Mouse (Mus musculus): Measurements from ENCODE around the gene Cebpg. TPM values are rescaled to one million over a fixed set of nuclear protein-coding genes. Genes with fewer than 3 reads are reported as not detected.

The Cebpg gene
- polyA plus RNA-seq (2015; fragmentation: Nextera tagmentation; extraction: Ambion mirVana): 37.4 and 41.5 TPM in 2 replicates

- Histone ChIP-seq H3K4me3 (replicated peaks) (peak within 1 kb of the TSS; percentile 92), H3K27me3 (no peaks in the 10 kb centered on the region), H3K4me1 (peaks cover 22% of the 10 kb centered on the region), H3K4me2 (peak within 1 kb of the TSS; percentile 72), H3K9ac (peak within 1 kb of the TSS; percentile 90), H3K27ac (peak within 1 kb of the TSS; percentile 90), H3K9me3 (replicated peaks) (no peaks in the 10 kb centered on the region), H3K36me3 (no peaks in the 10 kb centered on the region)
- WGBS: under 1% methylated on average over 53 of the region's 53 CpGs
- peak; percentile 99 for ATAC-seq (replicated peaks; ENCODE audit: low FRiP score)
Observed at GRCm38 (mm10) chr7:35056436-35056864, at the start of gene Cebpg. Gene Cebpg, minus strand, starts transcription at chr7:35056573.

- Histone ChIP-seq H3K36me3 (no peaks in the 10 kb centered on the region), H3K9me3 (replicated peaks) (no peaks in the 10 kb centered on the region), H3K4me3 (replicated peaks) (no peak overlapping the region), H3K27ac (no peak overlapping the region), H3K4me2 (no peak overlapping the region), H3K4me1 (no peaks in the 10 kb centered on the region), H3K9ac (no peak overlapping the region), H3K27me3 (no peaks in the 10 kb centered on the region)
- no peak for ATAC-seq (replicated peaks; ENCODE audit: low FRiP score)
- WGBS: 92% methylated on average over 4 of the region's 4 CpGs
Observed at GRCm38 (mm10) chr7:35099528-35099927, 43.2 kb upstream of the Cebpg start.

- Histone ChIP-seq H3K4me2 (no peak overlapping the region), H3K4me1 (no peaks in the 10 kb centered on the region), H3K4me3 (replicated peaks) (no peak overlapping the region), H3K27ac (no peak overlapping the region), H3K9me3 (replicated peaks) (no peaks in the 10 kb centered on the region), H3K36me3 (no peaks in the 10 kb centered on the region), H3K9ac (no peak overlapping the region), H3K27me3 (no peaks in the 10 kb centered on the region)
- 81% methylated on average over 4 of the region's 4 CpGs for WGBS
- ATAC-seq (replicated peaks; ENCODE audit: low FRiP score): no peak
Observed at GRCm38 (mm10) chr7:35098777-35099176, 42.4 kb upstream of the Cebpg start.

DNA sequence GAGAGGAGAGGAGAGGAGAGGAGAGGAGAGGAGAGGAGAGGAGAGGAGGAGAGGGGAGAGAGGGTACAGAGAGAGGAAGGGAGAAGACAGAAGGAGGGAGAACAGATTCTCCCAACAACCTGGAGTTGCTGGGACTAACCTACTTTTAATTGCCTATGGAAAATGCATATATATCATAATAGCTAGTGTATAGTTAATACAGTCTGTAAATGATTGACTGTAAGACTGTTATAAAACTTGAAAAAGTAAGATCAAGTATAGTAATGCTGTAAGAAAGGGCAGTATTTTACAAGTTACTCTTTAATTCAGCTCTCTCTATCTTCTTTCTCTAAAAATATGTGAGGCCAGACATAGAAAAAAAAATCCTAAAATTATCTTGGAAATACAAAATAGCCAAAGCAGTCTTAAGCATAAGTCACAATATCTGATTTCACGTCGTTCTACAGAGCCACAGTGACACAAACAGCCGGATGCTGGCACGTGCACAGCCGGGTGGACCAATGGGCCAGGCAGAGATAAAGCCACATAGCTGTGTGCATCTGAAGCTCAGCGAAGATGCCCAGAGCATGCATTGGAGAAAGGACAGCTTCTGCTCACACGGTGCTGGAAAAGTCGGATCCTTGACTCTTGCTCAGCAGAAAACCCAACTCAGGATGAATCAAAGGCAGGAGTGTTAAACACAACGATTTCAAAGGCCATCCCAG is 38.8 kb upstream of the Cebpg start:
- no peak for ATAC-seq (replicated peaks; ENCODE audit: low FRiP score)
- 73% methylated on average over 9 of the region's 9 CpGs for WGBS

DNA sequence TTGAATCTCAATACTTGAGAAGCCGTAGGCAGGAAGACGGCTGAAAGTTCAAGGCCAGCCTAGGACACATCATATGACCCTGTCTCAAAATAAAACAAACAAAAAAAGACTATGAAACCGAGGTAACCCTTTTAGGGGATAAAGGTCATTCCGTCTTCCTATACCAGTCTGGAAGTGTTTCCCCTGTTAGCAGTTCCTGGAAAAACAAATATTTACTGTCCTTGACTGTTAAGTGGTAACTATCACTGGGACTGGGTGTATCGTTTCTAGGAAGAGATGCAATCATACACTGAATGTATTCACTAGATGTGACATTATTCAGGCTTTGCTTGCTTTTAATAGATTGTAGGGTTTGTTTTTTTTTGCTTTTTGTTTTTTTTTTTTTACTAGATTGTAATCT is 34.2 kb upstream of the Cebpg start:
- H3K9me3 ChIP-seq (replicated peaks): no peaks in the 10 kb centered on the region
- ATAC-seq (replicated peaks; ENCODE audit: low FRiP score): no peak
- no peak overlapping the region for H3K9ac ChIP-seq
- 72% methylated on average over 5 of the region's 5 CpGs for WGBS
- H3K27me3 ChIP-seq: peaks cover 10% of the 10 kb centered on the region; the same call in 1 of the 2 replicates
- no peak overlapping the region for H3K27ac ChIP-seq
- no peaks in the 10 kb centered on the region for H3K36me3 ChIP-seq
- no peak overlapping the region for H3K4me3 ChIP-seq (replicated peaks)
- no peak overlapping the region for H3K4me2 ChIP-seq
- peaks cover 12% of the 10 kb centered on the region for H3K4me1 ChIP-seq

More for the DNA sequence above, 38.8 kb upstream of the Cebpg start:
- H3K9ac ChIP-seq: no peak overlapping the region
- H3K4me3 ChIP-seq (replicated peaks): no peak overlapping the region
- no peak overlapping the region for H3K27ac ChIP-seq
- H3K9me3 ChIP-seq (replicated peaks): no peaks in the 10 kb centered on the region
- no peaks in the 10 kb centered on the region for H3K36me3 ChIP-seq
- no peaks in the 10 kb centered on the region for H3K4me1 ChIP-seq
- H3K4me2 ChIP-seq: no peak overlapping the region
- no peaks in the 10 kb centered on the region for H3K27me3 ChIP-seq

GRCm38 (mm10) chr7:35086271-35086861 is 30.0 kb upstream of the Cebpg start:
- Histone ChIP-seq H3K27me3 (peaks cover 10% of the 10 kb centered on the region; the same call in 1 of the 2 replicates), H3K4me2 (peak overlapping the region; percentile 59), H3K4me3 (replicated peaks) (peak overlapping the region; percentile 25), H3K27ac (no peak overlapping the region), H3K9ac (0 out of 2 replicates have a peak overlapping the region, but pooled peaks have one; percentile 9), H3K36me3 (no peaks in the 10 kb centered on the region), H3K4me1 (peaks cover 17% of the 10 kb centered on the region), H3K9me3 (replicated peaks) (no peaks in the 10 kb centered on the region)
- peak; percentile 78; the same call in 1 of the 2 replicates for ATAC-seq (replicated peaks; ENCODE audit: low FRiP score)
- 2% methylated on average over 21 of the region's 21 CpGs for WGBS

DNA sequence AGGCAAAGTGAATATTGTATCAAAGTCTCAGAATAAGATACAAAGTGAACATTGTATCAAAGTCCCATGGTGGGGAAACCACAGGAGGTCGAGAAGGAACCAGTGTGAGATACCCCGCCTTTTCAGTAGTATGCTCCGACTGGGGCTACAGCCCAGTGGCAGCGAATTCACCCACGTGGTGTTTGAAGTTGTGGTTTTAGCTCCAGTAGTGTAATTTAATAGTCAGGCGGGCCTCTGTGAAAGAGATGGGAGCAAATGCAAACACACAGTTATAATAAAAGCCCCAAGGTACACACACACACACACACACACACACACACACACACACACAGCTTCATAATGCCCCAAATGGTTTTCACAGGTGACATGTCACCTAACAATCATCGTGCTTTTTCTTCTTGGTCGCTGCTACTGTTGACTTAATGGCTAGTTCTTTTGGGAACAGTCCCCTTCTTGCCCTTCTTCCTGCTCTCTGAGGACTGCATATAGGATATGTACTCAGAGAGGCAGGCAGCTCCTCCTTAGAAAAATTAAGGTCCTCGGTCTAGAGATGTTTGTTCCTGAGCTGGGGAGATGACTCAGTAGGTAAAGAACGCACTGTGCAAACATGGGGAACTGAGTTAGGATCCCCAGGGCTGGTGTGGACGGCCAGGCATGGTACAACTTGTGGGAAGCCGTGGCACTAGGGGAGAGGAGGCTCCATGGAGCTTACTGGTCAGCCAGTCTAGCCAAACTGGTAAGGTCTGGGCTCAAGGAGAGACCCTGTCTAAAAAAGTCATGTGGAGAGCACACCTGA is 28.4 kb upstream of the Cebpg start:
- H3K27me3 ChIP-seq: peaks cover 10% of the 10 kb centered on the region; the same call in 1 of the 2 replicates
- no peaks in the 10 kb centered on the region for H3K36me3 ChIP-seq
- ATAC-seq (replicated peaks; ENCODE audit: low FRiP score): no peak
- H3K27ac ChIP-seq: no peak overlapping the region
- 77% methylated on average over 12 of the region's 12 CpGs for WGBS
- peaks cover 29% of the 10 kb centered on the region for H3K4me1 ChIP-seq
- no peak overlapping the region for H3K9ac ChIP-seq
- H3K9me3 ChIP-seq (replicated peaks): no peaks in the 10 kb centered on the region
- no peak overlapping the region for H3K4me3 ChIP-seq (replicated peaks)
- H3K4me2 ChIP-seq: no peak overlapping the region

DNA sequence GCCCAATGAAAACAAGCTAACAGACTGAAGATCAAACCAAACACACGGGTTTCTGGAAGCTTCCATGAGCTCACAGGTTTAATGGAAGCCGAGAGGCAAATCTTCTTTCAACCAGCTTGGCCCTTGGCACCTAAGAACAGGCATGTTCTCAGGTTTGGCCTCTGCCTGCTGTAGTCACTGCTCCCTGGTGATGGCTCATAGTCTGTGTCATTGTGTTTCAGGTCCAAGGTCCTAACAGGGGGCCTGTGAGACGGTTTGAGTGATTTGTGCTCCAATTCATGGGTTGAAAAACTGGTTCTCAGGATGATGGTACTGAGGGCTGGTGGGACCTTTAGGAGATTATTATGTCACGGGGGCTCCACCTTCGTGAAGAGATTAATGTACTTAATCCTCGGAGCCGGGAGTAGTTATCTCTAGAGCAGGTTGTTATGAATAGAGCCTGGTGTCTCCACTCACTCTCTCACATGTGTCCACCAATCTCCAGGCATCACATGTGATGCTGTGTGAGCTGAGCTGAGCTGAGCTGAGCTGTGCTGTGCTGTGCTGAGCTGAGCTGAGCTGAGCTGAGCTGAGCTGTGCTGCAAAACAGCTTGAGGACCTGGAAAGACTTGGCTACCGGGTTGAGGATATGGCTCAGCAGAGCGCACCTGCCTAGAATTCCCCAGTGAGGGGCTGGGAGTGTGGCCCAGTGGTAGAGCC is 25.2 kb upstream of the Cebpg start:
- H3K9ac ChIP-seq: no peak overlapping the region
- WGBS: 80% methylated on average over 9 of the region's 9 CpGs

DNA sequence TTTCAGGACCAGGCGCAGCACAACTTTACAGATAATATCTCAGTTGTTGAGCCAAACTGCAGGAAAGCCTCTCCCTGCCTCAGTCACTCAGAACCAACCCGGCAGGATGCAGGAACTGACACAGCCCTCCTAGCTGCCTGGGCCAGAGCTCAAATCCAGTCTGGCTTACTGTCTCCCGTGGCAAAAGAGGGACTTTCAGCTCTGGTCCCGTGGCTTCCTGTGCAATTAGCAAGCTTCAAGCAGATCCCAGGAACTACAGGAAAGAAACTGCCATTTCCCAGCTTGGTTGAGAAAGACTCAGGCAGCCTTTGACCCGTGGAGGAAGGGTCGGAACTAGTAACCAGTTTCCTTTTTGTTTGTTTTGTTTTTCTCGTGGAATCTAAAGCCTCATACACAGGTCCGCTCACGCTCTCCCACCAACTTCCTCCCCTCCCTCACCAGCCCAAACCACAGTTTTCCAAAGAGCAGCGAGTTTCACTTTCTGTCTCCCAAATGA is 24.5 kb upstream of the Cebpg start:
- H3K36me3 ChIP-seq: no peaks in the 10 kb centered on the region
- no peaks in the 10 kb centered on the region for H3K9me3 ChIP-seq (replicated peaks)
- 0 out of 2 replicates have a peak overlapping the region, but pooled peaks have one; percentile 0 for H3K9ac ChIP-seq
- peaks cover 4% of the 10 kb centered on the region; the same call in 1 of the 2 replicates for H3K27me3 ChIP-seq
- 10% methylated on average over 10 of the region's 10 CpGs for WGBS
- H3K4me3 ChIP-seq (replicated peaks): peak overlapping the region; percentile 20
- H3K27ac ChIP-seq: peak overlapping the region; percentile 81
- H3K4me2 ChIP-seq: peak overlapping the region; percentile 47
- no peak for ATAC-seq (replicated peaks; ENCODE audit: low FRiP score)
- H3K4me1 ChIP-seq: peaks cover 19% of the 10 kb centered on the region

More for the DNA sequence above, 25.2 kb upstream of the Cebpg start:
- Histone ChIP-seq H3K36me3 (no peaks in the 10 kb centered on the region), H3K4me3 (replicated peaks) (peak overlapping the region; percentile 20; the same call in 1 of the 2 replicates), H3K4me2 (peak overlapping the region; percentile 47), H3K27me3 (peaks cover 5% of the 10 kb centered on the region; the same call in 1 of the 2 replicates), H3K27ac (peak overlapping the region; percentile 81), H3K4me1 (peaks cover 26% of the 10 kb centered on the region), H3K9me3 (replicated peaks) (no peaks in the 10 kb centered on the region)
- no peak for ATAC-seq (replicated peaks; ENCODE audit: low FRiP score)

- no peaks in the 10 kb centered on the region for H3K36me3 ChIP-seq
- no peaks in the 10 kb centered on the region for H3K27me3 ChIP-seq
- no peak overlapping the region for H3K9ac ChIP-seq
- no peak overlapping the region for H3K4me2 ChIP-seq
- H3K4me3 ChIP-seq (replicated peaks): no peak overlapping the region
- 45% methylated on average over 5 of the region's 5 CpGs for WGBS
- H3K9me3 ChIP-seq (replicated peaks): no peaks in the 10 kb centered on the region
- no peak overlapping the region for H3K27ac ChIP-seq
- no peak for ATAC-seq (replicated peaks; ENCODE audit: low FRiP score)
- H3K4me1 ChIP-seq: peaks cover 15% of the 10 kb centered on the region
Observed at GRCm38 (mm10) chr7:35076645-35077044, 20.3 kb upstream of the Cebpg start.

DNA sequence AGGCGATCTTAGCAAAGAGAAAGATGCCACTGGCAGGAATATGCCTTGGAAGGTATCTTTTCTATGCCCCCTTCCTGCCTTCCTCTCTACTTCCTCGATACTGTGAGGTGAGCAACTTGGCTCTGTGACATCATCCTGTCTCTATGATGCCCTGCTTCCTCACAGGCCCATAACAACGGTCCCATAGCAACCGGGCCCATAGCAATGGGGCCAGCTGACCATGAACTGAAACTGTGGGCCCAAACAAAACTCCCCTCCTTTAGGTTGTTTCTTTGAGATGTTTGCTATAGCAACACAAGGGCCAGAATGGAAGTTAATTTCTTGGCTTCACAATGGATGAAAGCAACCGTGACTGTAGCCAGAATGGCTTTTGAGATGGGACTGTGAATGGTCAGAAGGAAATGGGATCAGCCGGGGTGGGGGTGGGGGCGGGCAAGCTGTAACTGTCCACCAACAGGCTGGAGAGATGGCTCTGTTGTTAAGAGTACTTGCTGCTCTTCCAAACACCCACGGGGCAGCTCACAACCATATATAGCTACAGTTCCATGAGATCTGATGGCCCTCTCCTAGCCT is 10.4 kb upstream of the Cebpg start:
- Histone ChIP-seq H3K36me3 (no peaks in the 10 kb centered on the region), H3K9ac (no peak overlapping the region), H3K27ac (no peak overlapping the region), H3K4me2 (no peak overlapping the region), H3K4me3 (replicated peaks) (no peak overlapping the region), H3K4me1 (0 out of 2 replicates have a peak, but pooled peaks cover 6% of the 10 kb centered on the region), H3K9me3 (replicated peaks) (no peaks in the 10 kb centered on the region), H3K27me3 (no peaks in the 10 kb centered on the region)
- ATAC-seq (replicated peaks; ENCODE audit: low FRiP score): no peak
- 83% methylated on average over 8 of the region's 8 CpGs for WGBS
